Mouse (Mus musculus) lung, adult 2 months (tissue): ENCODE measurements around the gene Syt8.

ENCODE experiments used
- CTCF ChIP-seq: fragments of 200-500 bp; IDR thresholded peaks from 2 replicates; pipeline ENCODE4 v1.5.1; 2011; ENCODE audit warnings: mild to moderate bottlenecking, low read length, control low read depth; ENCODE audit not compliant: insufficient read depth
- POLR2A ChIP-seq: fragments of 200-500 bp; IDR thresholded peaks from 2 replicates; pipeline ENCODE4 v1.6.1; 2011; ENCODE audit warnings: low read depth, mild to moderate bottlenecking, control low read depth, low read length, borderline replicate concordance; ENCODE audit errors: extremely low read depth

- TF ChIP-seq POLR2A (no peak), CTCF (no peak)
Measured at GRCm38 (mm10) chr7:142476795-142477452, 42.3 kb downstream of the Syt8 start.
